Mouse (Mus musculus) heart, embryonic 16.5 days (tissue): ENCODE data around the gene Tmem231. TPM values are rescaled to one million over a fixed set of nuclear protein-coding genes. Genes with fewer than 3 reads are reported as not detected.

Experiments used
- ATAC-seq: fragments of 200-750 bp; cut with Nextera tagmentation; replicated peaks from 2 replicates; pipeline ENCODE4 v1.8.0; 2017; ENCODE audit warnings: moderate number of reproducible peaks; ENCODE audit not compliant: insufficient read depth, low FRiP score; ENCODE audit errors: extremely low read depth
- H3K27ac ChIP-seq: fragments of 300-500 bp; sonication (generic); 2 replicates; pipeline ENCODE4 v1.5.1; 2014; ENCODE audit warnings: mild to moderate bottlenecking, low read length, control low read depth, moderate library complexity
- H3K27me3 ChIP-seq: fragments of 300-500 bp; sonication (generic); 2 replicates; pipeline ENCODE4 v1.6.1; 2014; ENCODE audit warnings: low read length, mixed read lengths; ENCODE audit not compliant: control insufficient read depth, insufficient read depth
- H3K36me3 ChIP-seq: fragments of 300-500 bp; sonication (generic); 2 replicates; pipeline ENCODE4 v1.6.1; 2014; ENCODE audit not compliant: control insufficient read depth, insufficient read depth
- H3K4me1 ChIP-seq: fragments of 300-500 bp; sonication (generic); 2 replicates; pipeline ENCODE4 v1.6.1; 2014; ENCODE audit warnings: low read length, mixed read lengths; ENCODE audit not compliant: control insufficient read depth, insufficient read depth
- H3K4me2 ChIP-seq: fragments of 300-500 bp; sonication (generic); 2 replicates; pipeline ENCODE4 v1.6.1; 2014; ENCODE audit warnings: low read depth, mild to moderate bottlenecking, control low read depth, low read length
- H3K4me3 ChIP-seq: fragments of 300-500 bp; sonication (generic); 2 replicates; pipeline ENCODE4 v1.5.1; 2014; ENCODE audit warnings: mild to moderate bottlenecking, control low read depth, low read length
- H3K9ac ChIP-seq: fragments of 300-500 bp; sonication (generic); 2 replicates; pipeline ENCODE4 v1.6.1; 2014; ENCODE audit warnings: low read length, control low read depth
- H3K9me3 ChIP-seq: fragments of 300-500 bp; sonication (generic); replicated peaks from 2 replicates; pipeline ENCODE4 v1.6.1; 2016; ENCODE audit warnings: low read length; ENCODE audit not compliant: control insufficient read depth
- WGBS: fragments of 180-500 bp; shearing (Covaris S2); extraction: QIAGEN DNeasy Blood & Tissue Kit; methylation state at CpG from one replicate; pipeline ENCODE4 v1.1.7; 2014; 5-methylcytosine and 5-hydroxymethylcytosine counted together
- polyA plus RNA-seq: library from polyadenylated mRNA; unstranded; fragments of >200 nt; fragmentation: Nextera tagmentation; extraction: Ambion mirVana; gene quantifications from 2 replicates; pipeline ENCODE4 v1.2.1, GENCODE M21; 2015

Gene Tmem231
- polyA plus RNA-seq, 1 experiment from 2014 or later: 4.4 TPM

DNA sequence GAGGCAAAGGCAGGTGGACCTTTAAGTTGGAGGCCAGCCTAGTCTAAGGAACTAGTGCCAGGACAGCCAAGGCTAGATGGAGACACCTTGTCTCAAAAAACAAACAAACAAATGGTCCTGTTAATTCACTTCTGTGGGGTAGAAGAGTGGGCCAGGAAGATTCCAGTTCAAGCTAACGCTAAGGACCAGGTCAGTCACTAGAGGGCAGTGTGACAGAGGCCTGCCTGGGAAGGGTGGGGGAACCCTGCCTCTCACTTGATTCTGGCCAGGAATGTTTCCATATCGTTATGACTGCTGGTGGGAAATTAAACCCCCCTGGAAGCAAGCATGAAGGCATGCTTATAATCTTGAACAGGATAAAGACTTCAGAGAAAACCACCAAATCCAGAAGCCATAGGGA lies 52.1 kb downstream of the Tmem231 start:
- Histone ChIP-seq H3K36me3 (no peaks in the 10 kb centered on the region), H3K9ac (no peak overlapping the region), H3K4me2 (no peak overlapping the region), H3K27ac (no peak overlapping the region), H3K4me3 (no peak overlapping the region), H3K4me1 (no peaks in the 10 kb centered on the region), H3K9me3 (no peaks in the 10 kb centered on the region), H3K27me3 (peaks cover 2% of the 10 kb centered on the region)
- ATAC-seq: no peak
- 2% methylated on average over 2 of the region's 2 CpGs for WGBS

DNA sequence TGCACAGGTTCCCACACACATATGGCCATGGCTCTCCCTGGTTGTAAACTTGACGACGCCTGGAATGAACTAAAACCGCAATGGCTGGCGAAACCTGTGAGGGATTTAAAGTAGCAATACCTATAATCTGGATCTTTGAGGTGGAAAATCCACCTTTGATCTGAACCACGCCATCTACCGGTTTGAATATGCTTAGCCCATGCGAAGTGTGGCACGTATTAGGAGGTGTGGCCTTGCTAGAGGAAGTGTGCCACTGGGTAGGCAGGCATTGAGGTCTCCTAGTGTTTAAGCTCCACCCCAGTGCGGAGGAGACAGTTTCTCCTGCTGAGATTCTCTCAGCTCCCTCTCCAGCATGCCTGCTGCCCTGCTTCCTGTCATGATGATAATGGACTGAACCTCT lies 56.0 kb downstream of the Tmem231 start:
- Histone ChIP-seq H3K4me1 (peaks cover 3% of the 10 kb centered on the region), H3K4me2 (no peak overlapping the region), H3K36me3 (no peaks in the 10 kb centered on the region), H3K9me3 (no peaks in the 10 kb centered on the region), H3K27me3 (no peaks in the 10 kb centered on the region), H3K4me3 (no peak overlapping the region), H3K9ac (no peak overlapping the region), H3K27ac (no peak overlapping the region)
- no peak for ATAC-seq
- 64% methylated on average over 9 of the region's 9 CpGs for WGBS

DNA sequence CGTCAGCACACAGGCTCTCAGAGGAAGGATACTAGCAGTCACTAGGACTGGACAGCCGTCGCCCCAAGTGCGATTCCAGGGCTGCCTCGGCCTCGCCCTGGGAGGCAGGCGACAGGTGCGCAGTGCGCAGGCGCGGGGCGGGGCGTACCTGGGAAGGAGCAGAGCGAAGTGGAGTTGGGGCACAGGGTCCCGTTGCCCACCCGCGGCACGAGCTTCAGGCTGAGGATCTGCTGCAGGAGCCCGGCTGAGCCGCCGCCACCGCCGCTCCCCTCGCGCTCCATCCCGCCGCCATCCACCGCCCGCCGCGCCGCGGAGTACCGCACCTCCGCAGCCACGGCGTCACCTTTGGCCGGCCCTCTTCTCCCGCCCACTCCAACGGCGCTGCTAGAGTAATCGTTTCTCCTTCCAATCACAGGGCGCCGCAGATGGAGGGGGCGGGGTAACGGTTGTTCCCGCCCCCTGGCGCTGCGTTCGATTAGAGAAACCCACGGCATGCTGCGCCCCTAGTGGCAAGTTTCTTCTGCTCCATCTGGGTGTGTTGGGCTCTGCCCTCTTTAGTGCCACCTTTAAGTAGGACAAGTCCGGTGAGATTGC lies 57.2 kb downstream of the Tmem231 start, which contains the start of gene Tmem170:
TSS of gene Tmem170 (minus strand) at position 396 of the 594 bp plus-strand sequence.
- peak; percentile 100 for ATAC-seq
- Histone ChIP-seq H3K9ac (peak within 1 kb of the TSS; percentile 75), H3K4me1 (peaks cover 3% of the 10 kb centered on the region), H3K27me3 (no peaks in the 10 kb centered on the region), H3K36me3 (no peaks in the 10 kb centered on the region), H3K4me3 (peak within 1 kb of the TSS; percentile 87), H3K27ac (peak within 1 kb of the TSS; percentile 70), H3K9me3 (no peaks in the 10 kb centered on the region), H3K4me2 (peak within 1 kb of the TSS; percentile 85)
- WGBS: 0% methylated on average over 44 of the region's 53 CpGs

DNA sequence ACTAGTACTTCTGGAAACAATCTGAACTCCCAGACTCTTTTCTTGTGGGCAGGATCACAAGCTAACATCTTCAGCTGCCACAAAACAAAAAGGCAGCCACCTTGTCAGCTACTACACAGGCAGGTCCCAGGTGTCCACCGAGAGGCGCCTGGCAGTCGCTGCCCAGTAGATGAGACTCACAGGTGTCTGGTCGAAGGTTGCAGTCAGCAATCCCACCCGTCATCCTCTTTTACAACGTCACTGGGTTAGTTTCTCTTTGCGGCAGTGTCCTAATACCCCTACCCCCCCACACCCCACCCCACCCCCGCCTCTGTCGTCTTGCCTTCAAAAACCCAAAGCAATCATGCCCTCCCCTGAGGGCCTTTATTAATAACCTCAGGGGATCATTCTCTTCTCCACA lies 57.9 kb downstream of the Tmem231 start:
- Histone ChIP-seq H3K4me1 (peaks cover 3% of the 10 kb centered on the region), H3K9ac (peak overlapping the region; percentile 75), H3K36me3 (no peaks in the 10 kb centered on the region), H3K27ac (peak overlapping the region; percentile 70), H3K9me3 (no peaks in the 10 kb centered on the region), H3K27me3 (no peaks in the 10 kb centered on the region), H3K4me2 (peak overlapping the region; percentile 85), H3K4me3 (peak overlapping the region; percentile 87)
- no peak for ATAC-seq
- 16% methylated on average over 9 of the region's 9 CpGs for WGBS

DNA sequence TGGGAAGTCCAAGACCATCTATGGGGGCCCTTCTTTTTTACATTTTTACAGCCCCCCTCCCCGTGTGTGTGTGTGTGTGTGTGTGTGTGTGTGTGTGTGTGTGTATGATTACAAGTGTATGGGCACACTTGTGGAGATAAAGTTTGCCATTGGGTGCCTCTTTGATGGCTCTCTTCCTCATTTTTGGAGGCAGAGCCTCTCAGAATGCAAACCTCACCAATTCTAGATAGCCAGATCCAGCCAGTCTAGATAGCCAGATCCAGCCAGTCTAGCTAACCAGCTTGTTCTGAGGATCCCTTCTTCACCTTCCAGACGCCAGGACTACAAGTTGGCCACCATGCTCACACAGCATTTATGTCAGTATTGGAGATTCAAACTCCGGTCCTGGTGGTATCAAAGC lies 62.4 kb downstream of the Tmem231 start:
- Histone ChIP-seq H3K36me3 (no peaks in the 10 kb centered on the region), H3K27me3 (no peaks in the 10 kb centered on the region), H3K4me1 (peaks cover 3% of the 10 kb centered on the region), H3K4me3 (no peak overlapping the region), H3K4me2 (no peak overlapping the region), H3K9ac (no peak overlapping the region), H3K9me3 (no peaks in the 10 kb centered on the region), H3K27ac (no peak overlapping the region)
- WGBS: 72% methylated on average over 3 of the region's 3 CpGs
- no peak for ATAC-seq

DNA sequence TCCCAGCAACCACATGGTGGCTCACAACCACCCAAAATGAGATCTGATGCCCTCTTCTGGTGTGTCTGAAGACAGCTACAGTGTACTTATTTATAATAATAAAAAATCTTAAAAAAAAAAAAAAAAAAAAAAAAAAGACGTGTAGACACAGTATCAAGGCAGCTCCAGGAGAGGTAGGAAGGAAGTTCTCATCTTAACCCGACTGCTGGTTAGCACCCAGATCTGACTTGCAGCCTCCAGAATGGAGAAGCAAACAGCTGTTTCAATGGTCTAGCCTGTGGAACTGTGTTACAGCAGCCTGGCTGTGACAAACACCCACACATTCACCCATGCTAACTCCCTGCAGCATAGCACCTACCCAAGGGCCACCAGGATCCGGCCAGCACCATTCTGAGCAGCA lies 63.3 kb downstream of the Tmem231 start:
- Histone ChIP-seq H3K9me3 (no peaks in the 10 kb centered on the region), H3K4me3 (no peak overlapping the region), H3K4me1 (no peaks in the 10 kb centered on the region), H3K4me2 (no peak overlapping the region), H3K27ac (no peak overlapping the region), H3K36me3 (peaks cover 3% of the 10 kb centered on the region; the same call in 1 of the 2 replicates), H3K27me3 (no peaks in the 10 kb centered on the region), H3K9ac (no peak overlapping the region)
- WGBS: 85% methylated on average over 3 of the region's 3 CpGs
- no peak for ATAC-seq

DNA sequence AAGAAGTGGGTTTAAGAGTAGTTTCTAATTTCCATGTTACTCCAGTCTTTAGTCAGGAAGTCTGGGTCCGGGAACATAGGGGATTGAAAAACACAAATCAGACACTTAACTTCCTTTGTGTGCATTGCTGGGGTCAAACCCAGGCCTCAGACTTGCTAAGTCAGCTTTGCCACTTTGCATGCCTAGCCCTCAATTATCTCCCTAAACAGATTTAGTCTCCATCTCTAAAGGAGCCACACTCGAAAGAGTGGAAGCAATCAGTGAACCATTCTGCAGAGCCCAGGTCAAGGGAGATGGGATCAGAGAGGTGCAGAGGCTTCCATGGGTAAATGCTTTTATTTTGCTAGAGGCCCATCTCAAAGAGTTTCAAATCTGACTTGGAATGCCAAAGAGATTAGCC lies 65.0 kb downstream of the Tmem231 start:
- no peaks in the 10 kb centered on the region for H3K9me3 ChIP-seq
- H3K27me3 ChIP-seq: no peaks in the 10 kb centered on the region
- H3K4me1 ChIP-seq: no peaks in the 10 kb centered on the region
- peaks cover 3% of the 10 kb centered on the region; the same call in 1 of the 2 replicates for H3K36me3 ChIP-seq
- WGBS: 55% methylated on average over 2 of the region's 2 CpGs
- no peak overlapping the region for H3K4me2 ChIP-seq
- no peak overlapping the region for H3K27ac ChIP-seq
- ATAC-seq: no peak
- no peak overlapping the region for H3K4me3 ChIP-seq
- no peak overlapping the region for H3K9ac ChIP-seq

DNA sequence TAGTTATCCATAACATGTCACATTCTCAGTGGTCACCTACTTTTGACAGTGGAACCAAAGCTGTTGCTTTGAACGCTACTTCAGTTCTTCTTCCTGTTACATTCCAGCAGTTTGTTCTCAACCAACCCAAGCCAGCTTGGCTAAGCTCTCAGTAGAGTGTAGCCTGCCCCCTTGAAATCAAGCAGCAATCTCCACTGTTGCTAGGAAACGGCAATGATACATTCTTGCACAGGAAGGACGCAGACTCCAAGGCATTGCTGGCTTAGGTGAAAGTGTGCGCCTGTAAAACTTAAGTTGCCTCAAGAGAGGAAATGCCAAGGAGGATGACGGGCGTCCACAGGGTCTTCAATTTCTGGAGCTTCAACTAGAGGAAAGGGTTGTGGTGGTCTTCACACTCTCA lies 67.8 kb downstream of the Tmem231 start:
- H3K27me3 ChIP-seq: no peaks in the 10 kb centered on the region
- 70% methylated on average over 6 of the region's 6 CpGs for WGBS
- peaks cover 3% of the 10 kb centered on the region; the same call in 1 of the 2 replicates for H3K36me3 ChIP-seq
- no peak overlapping the region for H3K4me2 ChIP-seq
- no peaks in the 10 kb centered on the region for H3K9me3 ChIP-seq
- no peak overlapping the region for H3K4me3 ChIP-seq
- no peaks in the 10 kb centered on the region for H3K4me1 ChIP-seq
- no peak overlapping the region for H3K27ac ChIP-seq
- ATAC-seq: no peak
- no peak overlapping the region for H3K9ac ChIP-seq

DNA sequence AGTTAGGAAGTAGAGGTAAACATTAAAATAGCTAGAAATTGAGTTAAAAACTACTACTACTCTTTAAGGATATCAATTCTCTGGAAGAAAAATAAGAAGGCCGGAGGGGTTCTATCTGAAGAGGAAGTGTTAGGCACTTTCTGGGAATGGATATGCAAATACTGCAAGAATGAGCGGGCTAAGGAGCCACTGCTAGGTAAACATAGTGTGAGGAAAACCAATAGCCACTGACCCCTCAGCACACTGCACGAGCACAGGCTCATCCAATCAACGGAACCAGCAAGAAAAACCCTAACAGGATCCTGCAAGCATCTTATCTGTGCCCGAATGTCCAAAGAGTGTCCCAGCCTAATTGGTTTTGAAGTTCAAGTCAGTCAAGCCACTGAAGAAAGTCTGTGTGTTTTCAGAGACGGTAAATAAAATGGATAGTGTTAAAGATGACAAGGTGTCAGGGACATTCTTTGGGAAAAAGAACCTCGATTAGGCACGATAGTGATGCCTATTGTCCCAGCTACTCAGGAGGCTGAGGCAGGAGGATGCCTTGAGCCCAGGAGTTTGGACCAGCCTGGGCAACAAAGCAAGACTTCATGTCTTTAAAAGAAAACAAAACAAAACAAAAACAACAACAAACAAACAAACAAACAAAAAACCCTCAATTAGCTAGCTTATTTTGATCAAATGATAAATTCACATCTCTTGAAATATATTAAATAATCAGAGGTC lies 68.4 kb downstream of the Tmem231 start:
- Histone ChIP-seq H3K9ac (no peak overlapping the region), H3K27ac (no peak overlapping the region), H3K4me2 (no peak overlapping the region), H3K27me3 (no peaks in the 10 kb centered on the region), H3K4me1 (no peaks in the 10 kb centered on the region), H3K9me3 (no peaks in the 10 kb centered on the region), H3K36me3 (peaks cover 3% of the 10 kb centered on the region; the same call in 1 of the 2 replicates), H3K4me3 (no peak overlapping the region)
- WGBS: 86% methylated on average over 8 of the region's 8 CpGs
- no peak for ATAC-seq
